Comparison of ENCODE assay signal across 8 mouse cellular contexts in the genomic region with DNA sequence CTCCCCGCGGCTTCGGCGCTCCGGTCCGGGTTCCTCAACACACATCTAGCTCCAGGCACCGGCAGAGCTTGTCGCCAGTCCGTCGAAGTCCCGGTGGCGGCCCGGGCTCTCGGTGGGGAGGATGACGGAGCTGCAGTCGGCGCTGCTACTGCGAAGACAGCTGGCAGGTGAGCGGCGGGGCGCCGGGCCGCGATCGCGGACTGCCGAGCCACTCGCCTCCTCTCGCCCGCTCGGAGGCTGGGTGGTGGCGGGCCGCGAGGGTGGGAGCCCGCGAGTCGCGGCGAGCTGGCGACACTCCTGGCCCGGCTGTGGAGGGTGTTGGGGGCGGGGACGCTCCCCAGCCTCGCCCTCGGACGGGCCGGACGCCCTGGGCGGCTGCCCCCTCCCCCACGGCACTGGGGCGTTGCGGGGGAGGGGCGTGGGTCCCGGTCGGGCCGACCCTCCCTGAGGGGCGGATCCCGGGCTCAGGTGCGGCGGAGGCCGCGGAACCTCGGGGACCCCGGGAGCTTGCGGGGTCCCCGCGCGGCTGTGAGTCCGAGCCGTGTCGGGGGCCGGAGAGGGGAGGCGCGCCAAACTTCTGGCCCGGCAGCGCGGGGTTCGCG. TPM values are rescaled to one million over a fixed set of nuclear protein-coding genes. Genes with fewer than 3 reads are reported as not detected.
DNase-seq lines count a peak whose midpoint lies in the region; ATAC-seq and TF ChIP-seq lines count a peak whose summit lies in the region.

No protein-coding gene starts in this region.

- H3K27me3 ChIP-seq in forebrain, embryonic 14.5 days (replicated peaks; ENCODE audit: control insufficient read depth, insufficient read depth, low read length): no peaks in the 10 kb centered on the region

- H3K4me1 ChIP-seq in bone marrow macrophage, adult 2 months (ENCODE audit: control insufficient read depth, insufficient read depth, low read length): peaks cover 17% of the 10 kb centered on the region
- H3K4me1 ChIP-seq in forebrain, embryonic 14.5 days (ENCODE audit: control insufficient read depth, insufficient read depth, low read length): peaks cover 7% of the 10 kb centered on the region; the same call in 1 of the 2 replicates

- TF ChIP-seq CTCF in bone marrow macrophage, adult 2 months (IDR thresholded peaks at IDR 0.05; ENCODE audit: low read depth, low read length): no peak
- no peak for TF ChIP-seq CTCF in layer of hippocampus, adult 2 months (conservative IDR thresholded peaks at IDR 0.05)

- peak; percentile 58 for ATAC-seq in forebrain, embryonic 14.5 days

- H3K27ac ChIP-seq in bone marrow macrophage, adult 2 months (ENCODE audit: insufficient read depth, low read depth, low read length): peak overlapping the region; percentile 85
- H3K27ac ChIP-seq in forebrain, embryonic 14.5 days (ENCODE audit: low read depth, low read length): peak overlapping the region; percentile 98
- H3K27ac ChIP-seq in layer of hippocampus, adult 2 months: peak overlapping the region; percentile 98

- H3K36me3 ChIP-seq in forebrain, embryonic 14.5 days (ENCODE audit: control insufficient read depth, insufficient read depth, low read length): no peaks in the 10 kb centered on the region

- no peak for TF ChIP-seq POLR2A in bone marrow macrophage, adult 2 months (IDR thresholded peaks at IDR 0.05; ENCODE audit: borderline replicate concordance, low read depth, low read length)

- H3K9me3 ChIP-seq in forebrain, embryonic 14.5 days (replicated peaks; ENCODE audit: control insufficient read depth, low read length): no peaks in the 10 kb centered on the region

- peak overlapping the region; percentile 92 for H3K4me3 ChIP-seq in bone marrow macrophage, adult 2 months (ENCODE audit: insufficient read depth, low read length)
- H3K4me3 ChIP-seq in forebrain, embryonic 14.5 days (ENCODE audit: low read depth, low read length): peak overlapping the region; percentile 73
- peak overlapping the region; percentile 95 for H3K4me3 ChIP-seq in layer of hippocampus, adult 2 months

- WGBS in forebrain, embryonic 14.5 days: under 1% methylated on average over 65 of the region's 79 CpGs

- intact Hi-C loops in heart, postnatal 36 days (cut with DNase I): loop anchor here (1.0 to 5.0 kb wide), 3 partner anchors 37 to 190 kb away; a partner anchor contains a TSS

- peak; percentile 70 for DNase-seq in ES-CJ7 (ENCODE audit: low read depth, low spot score)
- peak; percentile 66 for DNase-seq in forebrain, embryonic 14.5 days (ENCODE audit: low spot score)
- DNase-seq in heart, postnatal 36 days: peak; percentile 83 to 89
- DNase-seq in layer of hippocampus, adult 2 months (ENCODE audit: low spot score in 2 of 2): peak; percentile 26 to 62
- DNase-seq in lung, postnatal 36 days: peak; percentile 87
- peak; percentile 71 for DNase-seq in retina, embryonic 14.5 days (ENCODE audit: low spot score)
- DNase-seq in urinary bladder, postnatal 36 days (ENCODE audit: low spot score in 2 of 2): peak; percentile 78 to 81

- H3K4me2 ChIP-seq in forebrain, embryonic 14.5 days (ENCODE audit: low read length): peak overlapping the region; percentile 68

- peak overlapping the region; percentile 98 for H3K9ac ChIP-seq in forebrain, embryonic 14.5 days (ENCODE audit: low read length)

RNA-seq across cellular contexts. Expression of a gene that starts 0.5 kb away (rescaled TPM):
- polyA plus RNA-seq in bone marrow macrophage, adult 2 months (2012; ENCODE audit: insufficient read depth, insufficient read length, missing spikeins): 20.2 and 24.1 TPM in 2 replicates
- 100 and 120 TPM in 2 replicates for polyA plus RNA-seq in forebrain, embryonic 14.5 days (2014; fragmentation: Nextera tagmentation; extraction: Ambion mirVana)
- total RNA-seq in heart, postnatal 36 days (2021): 10 to 100 TPM; 63.0 to 65.3 TPM
- total RNA-seq in layer of hippocampus, adult 2 months (2021): 10 to 100 TPM; 44.1 to 44.7 TPM

RNA-seq across cellular contexts. Expression of a gene that starts 57.3 kb away (rescaled TPM):
- 0.40 and 0.68 TPM in 2 replicates for polyA plus RNA-seq in bone marrow macrophage, adult 2 months (2012; ENCODE audit: insufficient read depth, insufficient read length, missing spikeins)
- polyA plus RNA-seq in forebrain, embryonic 14.5 days (2014; fragmentation: Nextera tagmentation; extraction: Ambion mirVana): 0.10 and 0.16 TPM in 2 replicates
- under 1 TPM in 1 of 2 experiments, not detected in 1; 0.16 TPM for total RNA-seq in heart, postnatal 36 days (2021)
- under 1 TPM; 0.13 to 0.47 TPM for total RNA-seq in layer of hippocampus, adult 2 months (2021)

Comparison
In these comparisons a context has a peak if more than half of its experiments do, and no peak if none do; other contexts are left out.
1. Peak in every context shown above with its lines: DNase-seq, ATAC-seq, H3K4me3 ChIP-seq and H3K27ac ChIP-seq.